Mouse (Mus musculus): ENCODE results near the gene Rnf138rt1. TPM values are rescaled to one million over a fixed set of nuclear protein-coding genes. Genes with fewer than 3 reads are reported as not detected.

The Rnf138rt1 gene
- polyA plus RNA-seq, 1 experiment from 2014 or later = 0.34 TPM

Other genes with a start within 250 kb of the Rnf138rt1 start
- gene Grpr, start 211.7 kb downstream of the Rnf138rt1 start, polyA plus RNA-seq (2016; fragmentation: Nextera tagmentation; extraction: Ambion mirVana) = 0.06 and 0.09 TPM in 2 replicates
- gene Ap1s2, start 147.7 kb upstream of the Rnf138rt1 start, polyA plus RNA-seq (2016; fragmentation: Nextera tagmentation; extraction: Ambion mirVana) = 28.7 and 31.8 TPM in 2 replicates
- 53.7 and 61.9 TPM in 2 replicates for gene Zrsr2, start 197.3 kb upstream of the Rnf138rt1 start, polyA plus RNA-seq (2016; fragmentation: Nextera tagmentation; extraction: Ambion mirVana)